Mouse (Mus musculus): ENCODE measurements around the gene Bace1. TPM values are rescaled to one million over a fixed set of nuclear protein-coding genes. Genes with fewer than 3 reads are reported as not detected.

The Bace1 gene
- 50.4 and 52.0 TPM in 2 replicates for polyA plus RNA-seq (2012; rRNA removed)

GRCm38 (mm10) chr9:45838434-45839138 lies at the start of gene Bace1:
TSS of gene Bace1 (plus strand) at chr9:45838580.

GRCm38 (mm10) chr9:45828291-45828963 lies 10.0 kb upstream of the Bace1 start, which contains the start of gene Cep164:
TSS of gene Cep164 (minus strand) at chr9:45828691.

GRCm38 (mm10) chr9:45906355-45907077 lies 68.1 kb downstream of the Bace1 start, which contains the start of the genes Pcsk7 and Rnf214:
TSS of gene Pcsk7 (plus strand) at chr9:45906497.
TSS of gene Rnf214 (minus strand) at chr9:45906911.

Other genes starting within 250 kb of the Bace1 start
- 24.4 and 34.7 TPM in 2 replicates for gene Cep164, start 9.9 kb upstream of the Bace1 start, polyA plus RNA-seq (2012; rRNA removed)
- 41.8 and 51.6 TPM in 2 replicates for gene Pcsk7, start 67.9 kb downstream of the Bace1 start, polyA plus RNA-seq (2012; rRNA removed)
- 13.9 and 20.5 TPM in 2 replicates for gene Rnf214, start 68.3 kb downstream of the Bace1 start, polyA plus RNA-seq (2012; rRNA removed)
- gene Tagln, start 97.5 kb downstream of the Bace1 start, polyA plus RNA-seq (2012; rRNA removed) = 1,066 and 1,151 TPM in 2 replicates
- gene Sidt2, start 116.7 kb downstream of the Bace1 start, polyA plus RNA-seq (2012; rRNA removed) = 351 and 658 TPM in 2 replicates
- 25.8 and 78.4 TPM in 2 replicates for gene Pafah1b2, start 174.1 kb downstream of the Bace1 start, polyA plus RNA-seq (2012; rRNA removed)
- gene Sik3, start 174.2 kb downstream of the Bace1 start, polyA plus RNA-seq (2012; rRNA removed) = 19.1 and 27.3 TPM in 2 replicates